Mouse (Mus musculus): ENCODE results near the gene Mmp3. TPM values are rescaled to one million over a fixed set of nuclear protein-coding genes. Genes with fewer than 3 reads are reported as not detected.

Gene Mmp3
- total and polyA plus RNA-seq, 2 experiments from 2014 or later = 0.99 TPM; not detected in 1

- Histone ChIP-seq H3K4me3 (ENCODE audit: low read depth, low read length) (no peak within 1 kb of the TSS), H3K36me3 (ENCODE audit: insufficient read depth, low read length) (no peaks in the 10 kb centered on the region), H3K9ac (replicated peaks; ENCODE audit: low read length, poor library complexity, severe bottlenecking) (no peak within 1 kb of the TSS), H3K9me3 (ENCODE audit: low read length) (no peaks in the 10 kb centered on the region), H3K27me3 (ENCODE audit: insufficient read depth, low read length) (no peaks in the 10 kb centered on the region), H3K4me2 (ENCODE audit: low read depth, low read length, poor library complexity, severe bottlenecking) (no peak within 1 kb of the TSS), H3K4me1 (ENCODE audit: insufficient read depth, low read length) (no peaks in the 10 kb centered on the region), H3K27ac (ENCODE audit: low read depth, low read length) (no peak within 1 kb of the TSS)
- whole genome bisulfite sequencing = 93% methylated on average over 3 of the region's 3 CpGs
- ATAC-seq (ENCODE audit: low FRiP score) = no peak
- no peak for TF ChIP-seq CTCF (IDR thresholded peaks at IDR 0.05)
- no peak for DNase-seq (ENCODE audit: low spot score)
Measured at GRCm38 (mm10) chr9:7502051-7502450, 56.4 kb downstream of the Mmp3 start, which contains the start of gene Mmp10. Mmp10 (plus strand) TSS chr9:7502352.

Other genes with a start within 250 kb of the Mmp3 start
- 0.47 TPM in 1 of 2 replicates, not detected in the other for gene Mmp13, start 173.3 kb upstream of the Mmp3 start, total RNA-seq (2014; rRNA removed)
- gene Mmp13, start 173.3 kb upstream of the Mmp3 start, polyA plus RNA-seq (2015; fragmentation: Nextera tagmentation; extraction: Ambion mirVana) = 0.07 TPM in 1 of 2 replicates, not detected in the other
- not detected in 2 replicates for gene Mmp12, start 101.4 kb upstream of the Mmp3 start, total RNA-seq (2014; rRNA removed)
- not detected in 2 replicates for gene Mmp12, start 101.4 kb upstream of the Mmp3 start, polyA plus RNA-seq (2015; fragmentation: Nextera tagmentation; extraction: Ambion mirVana)
- gene Mmp1b, start 57.8 kb upstream of the Mmp3 start, total RNA-seq (2014; rRNA removed) = not detected in 2 replicates
- gene Mmp1b, start 57.8 kb upstream of the Mmp3 start, polyA plus RNA-seq (2015; fragmentation: Nextera tagmentation; extraction: Ambion mirVana) = not detected in 2 replicates
- gene Mmp10, start 56.5 kb downstream of the Mmp3 start, total RNA-seq (2014; rRNA removed) = not detected in 2 replicates
- not detected in 2 replicates for gene Mmp10, start 56.5 kb downstream of the Mmp3 start, polyA plus RNA-seq (2015; fragmentation: Nextera tagmentation; extraction: Ambion mirVana)
- gene Mmp8, start 112.6 kb downstream of the Mmp3 start, total RNA-seq (2014; rRNA removed) = not detected in 2 replicates
- 0.13 TPM in 1 of 2 replicates, not detected in the other for gene Mmp8, start 112.6 kb downstream of the Mmp3 start, polyA plus RNA-seq (2015; fragmentation: Nextera tagmentation; extraction: Ambion mirVana)
- not detected in 2 replicates for gene Mmp27, start 125.6 kb downstream of the Mmp3 start, total RNA-seq (2014; rRNA removed)
- not detected in 2 replicates for gene Mmp27, start 125.6 kb downstream of the Mmp3 start, polyA plus RNA-seq (2015; fragmentation: Nextera tagmentation; extraction: Ambion mirVana)
- not detected in 2 replicates for gene Mmp20, start 182.4 kb downstream of the Mmp3 start, total RNA-seq (2014; rRNA removed)
- not detected in 2 replicates for gene Mmp20, start 182.4 kb downstream of the Mmp3 start, polyA plus RNA-seq (2015; fragmentation: Nextera tagmentation; extraction: Ambion mirVana)
- gene Mmp7, start 246.3 kb downstream of the Mmp3 start, total RNA-seq (2014; rRNA removed) = not detected in 2 replicates
- gene Mmp7, start 246.3 kb downstream of the Mmp3 start, polyA plus RNA-seq (2015; fragmentation: Nextera tagmentation; extraction: Ambion mirVana) = not detected in 2 replicates